Mouse (Mus musculus) heart, embryonic 13.5 days (tissue): ENCODE measurements around the gene Tbx6. TPM values are rescaled to one million over a fixed set of nuclear protein-coding genes. Genes with fewer than 3 reads are reported as not detected.
A peak's percentile ranks its signal among the peaks of the same experiment; 100 is the strongest.

ENCODE experiments used
- ATAC-seq: fragments of 200-750 bp; cut with Nextera tagmentation; 2 replicates; pipeline ENCODE4 v1.8.0; 2017; ENCODE audit warnings: moderate TSS enrichment; ENCODE audit not compliant: insufficient number of reproducible peaks, low FRiP score, low TSS enrichment; ENCODE audit errors: extremely low read depth
- H3K27ac ChIP-seq: fragments of 300-500 bp; sonication (generic); replicated peaks from 2 replicates; pipeline ENCODE4 v1.5.1; 2015; ENCODE audit warnings: moderate library complexity, mild to moderate bottlenecking, inconsistent platforms
- H3K27me3 ChIP-seq: fragments of 300-500 bp; sonication (generic); replicated peaks from 2 replicates; pipeline ENCODE4 v1.6.1; 2015; ENCODE audit warnings: mild to moderate bottlenecking, inconsistent platforms
- H3K36me3 ChIP-seq: fragments of 300-500 bp; sonication (generic); 2 replicates; pipeline ENCODE4 v1.6.1; 2015; ENCODE audit warnings: mild to moderate bottlenecking, inconsistent platforms
- H3K4me1 ChIP-seq: fragments of 300-500 bp; sonication (generic); 2 replicates; pipeline ENCODE4 v1.6.1; 2015; ENCODE audit warnings: inconsistent platforms
- H3K4me2 ChIP-seq: fragments of 300-500 bp; sonication (generic); 2 replicates; pipeline ENCODE4 v1.6.1; 2015; ENCODE audit warnings: inconsistent platforms, mild to moderate bottlenecking, moderate library complexity
- H3K4me3 ChIP-seq: fragments of 300-500 bp; sonication (generic); 2 replicates; pipeline ENCODE4 v1.5.1; 2015; ENCODE audit warnings: moderate library complexity, mild to moderate bottlenecking, inconsistent platforms
- H3K9ac ChIP-seq: fragments of 300-500 bp; sonication (generic); 2 replicates; pipeline ENCODE4 v1.6.1; 2015; ENCODE audit warnings: inconsistent platforms, mild to moderate bottlenecking, moderate library complexity
- H3K9me3 ChIP-seq: fragments of 300-500 bp; sonication (generic); 2 replicates; pipeline ENCODE4 v1.6.1; 2016; ENCODE audit warnings: inconsistent platforms
- WGBS: fragments of 180-500 bp; shearing (Covaris S2); methylation state at CpG from one replicate; pipeline ENCODE4 v1.1.7; 2015; ENCODE audit warnings: mixed read lengths; 5-methylcytosine and 5-hydroxymethylcytosine counted together
- polyA plus RNA-seq: library from polyadenylated mRNA; unstranded; fragments of >200 nt; fragmentation: Nextera tagmentation; extraction: Ambion mirVana; gene quantifications from 2 replicates; pipeline ENCODE4 v1.2.1, GENCODE M21; 2015

The Tbx6 gene
- polyA plus RNA-seq, 1 experiment from 2014 or later: 0.32 TPM

- no peak for ATAC-seq
- Histone ChIP-seq H3K4me1 (peaks cover 73% of the 10 kb centered on the region), H3K4me3 (peak overlapping the region; percentile 96), H3K9me3 (no peaks in the 10 kb centered on the region), H3K27me3 (no peaks in the 10 kb centered on the region), H3K4me2 (peak overlapping the region; percentile 79), H3K9ac (peak overlapping the region; percentile 100), H3K27ac (0 out of 2 replicates have a peak overlapping the region, but pooled peaks have one; percentile 100), H3K36me3 (peaks cover 40% of the 10 kb centered on the region)
- WGBS: 81% methylated on average over 16 of the region's 16 CpGs
Measured at GRCm38 (mm10) chr7:126795387-126796317, 14.4 kb downstream of the Tbx6 start.

GRCm38 (mm10) chr7:126796350-126796932 lies 15.2 kb downstream of the Tbx6 start:
- no peaks in the 10 kb centered on the region for H3K27me3 ChIP-seq
- peaks cover 40% of the 10 kb centered on the region for H3K36me3 ChIP-seq
- H3K9me3 ChIP-seq: no peaks in the 10 kb centered on the region
- H3K9ac ChIP-seq: peak overlapping the region; percentile 100
- peak overlapping the region; percentile 79 for H3K4me2 ChIP-seq
- H3K4me3 ChIP-seq: peak overlapping the region; percentile 96
- peak overlapping the region; percentile 100; the same call in 1 of the 2 replicates for H3K27ac ChIP-seq
- 62% methylated on average over 8 of the region's 8 CpGs for WGBS
- ATAC-seq: no peak
- H3K4me1 ChIP-seq: peaks cover 73% of the 10 kb centered on the region

GRCm38 (mm10) chr7:126797411-126798126 lies 16.3 kb downstream of the Tbx6 start, which contains the start of gene Fam57b:
Gene Fam57b (plus strand): TSS chr7:126797668.
- peak within 1 kb of the TSS; percentile 100 for H3K27ac ChIP-seq
- 9% methylated on average over 21 of the region's 21 CpGs for WGBS
- H3K36me3 ChIP-seq: peaks cover 40% of the 10 kb centered on the region
- peak within 1 kb of the TSS; percentile 79 for H3K4me2 ChIP-seq
- H3K4me3 ChIP-seq: peak within 1 kb of the TSS; percentile 96
- ATAC-seq: no peak
- H3K9me3 ChIP-seq: no peaks in the 10 kb centered on the region
- H3K9ac ChIP-seq: peak within 1 kb of the TSS; percentile 100
- no peaks in the 10 kb centered on the region for H3K27me3 ChIP-seq
- peaks cover 71% of the 10 kb centered on the region for H3K4me1 ChIP-seq

GRCm38 (mm10) chr7:126798127-126799049 lies 17.1 kb downstream of the Tbx6 start:
- H3K9me3 ChIP-seq: no peaks in the 10 kb centered on the region
- H3K27me3 ChIP-seq: no peaks in the 10 kb centered on the region
- peak overlapping the region; percentile 96 for H3K4me3 ChIP-seq
- H3K9ac ChIP-seq: peak overlapping the region; percentile 100
- H3K36me3 ChIP-seq: peaks cover 42% of the 10 kb centered on the region
- ATAC-seq: no peak
- H3K4me2 ChIP-seq: peak overlapping the region; percentile 79
- WGBS: under 1% methylated on average over 40 of the region's 40 CpGs
- peak overlapping the region; percentile 100 for H3K27ac ChIP-seq
- H3K4me1 ChIP-seq: peaks cover 63% of the 10 kb centered on the region

GRCm38 (mm10) chr7:126799050-126799467 lies 17.8 kb downstream of the Tbx6 start:
- peaks cover 46% of the 10 kb centered on the region for H3K36me3 ChIP-seq
- H3K9ac ChIP-seq: peak overlapping the region; percentile 100
- peak overlapping the region; percentile 100 for H3K27ac ChIP-seq
- no peaks in the 10 kb centered on the region for H3K9me3 ChIP-seq
- H3K4me2 ChIP-seq: peak overlapping the region; percentile 79
- 1% methylated on average over 35 of the region's 36 CpGs for WGBS
- H3K4me1 ChIP-seq: peaks cover 57% of the 10 kb centered on the region
- no peaks in the 10 kb centered on the region for H3K27me3 ChIP-seq
- peak overlapping the region; percentile 96 for H3K4me3 ChIP-seq
- ATAC-seq: peak; percentile 92

- Histone ChIP-seq H3K4me1 (peaks cover 52% of the 10 kb centered on the region), H3K4me2 (peak overlapping the region; percentile 79), H3K9ac (peak overlapping the region; percentile 93), H3K27ac (peak overlapping the region; percentile 100), H3K9me3 (no peaks in the 10 kb centered on the region), H3K4me3 (peak overlapping the region; percentile 96), H3K36me3 (peaks cover 43% of the 10 kb centered on the region), H3K27me3 (no peaks in the 10 kb centered on the region)
- peak; percentile 84; the same call in 1 of the 2 replicates for ATAC-seq
- under 1% methylated on average over 38 of the region's 38 CpGs for whole genome bisulfite sequencing
Measured at GRCm38 (mm10) chr7:126799468-126800268, 18.4 kb downstream of the Tbx6 start.

GRCm38 (mm10) chr7:126800269-126801056 lies 19.2 kb downstream of the Tbx6 start:
- no peak for ATAC-seq
- Histone ChIP-seq H3K27ac (peak overlapping the region; percentile 100), H3K9ac (peak overlapping the region; percentile 93), H3K27me3 (no peaks in the 10 kb centered on the region), H3K9me3 (no peaks in the 10 kb centered on the region), H3K4me3 (peak overlapping the region; percentile 96), H3K4me2 (peak overlapping the region; percentile 79), H3K36me3 (peaks cover 41% of the 10 kb centered on the region), H3K4me1 (peaks cover 44% of the 10 kb centered on the region)
- WGBS: 49% methylated on average over 5 of the region's 5 CpGs

GRCm38 (mm10) chr7:126801057-126801422 lies 19.8 kb downstream of the Tbx6 start:
- no peak overlapping the region for H3K4me2 ChIP-seq
- peaks cover 36% of the 10 kb centered on the region for H3K36me3 ChIP-seq
- peaks cover 38% of the 10 kb centered on the region for H3K4me1 ChIP-seq
- H3K9me3 ChIP-seq: no peaks in the 10 kb centered on the region
- WGBS: 94% methylated on average over 16 of the region's 16 CpGs
- H3K4me3 ChIP-seq: no peak overlapping the region
- peak overlapping the region; percentile 100 for H3K27ac ChIP-seq
- peak overlapping the region; percentile 93; the same call in 1 of the 2 replicates for H3K9ac ChIP-seq
- no peak for ATAC-seq
- no peaks in the 10 kb centered on the region for H3K27me3 ChIP-seq

- Histone ChIP-seq H3K4me2 (no peak overlapping the region), H3K27ac (peak overlapping the region; percentile 39; the same call in 1 of the 2 replicates), H3K4me1 (peaks cover 32% of the 10 kb centered on the region), H3K4me3 (no peak overlapping the region), H3K9ac (peak overlapping the region; percentile 28; the same call in 1 of the 2 replicates), H3K9me3 (no peaks in the 10 kb centered on the region), H3K27me3 (no peaks in the 10 kb centered on the region), H3K36me3 (peaks cover 29% of the 10 kb centered on the region)
- WGBS: 79% methylated on average over 11 of the region's 11 CpGs
- no peak for ATAC-seq
Measured at GRCm38 (mm10) chr7:126802134-126802889, 21.0 kb downstream of the Tbx6 start.
